Mouse (Mus musculus) liver, embryonic 12.5 days (tissue): Measurements from ENCODE around the gene Bap1. TPM values are rescaled to one million over a fixed set of nuclear protein-coding genes. Genes with fewer than 3 reads are reported as not detected.

Experiments used
- ATAC-seq: fragments of 200-750 bp; cut with Nextera tagmentation; 2 replicates; pipeline ENCODE4 v1.8.0; 2017; ENCODE audit warnings: moderate number of reproducible peaks, mild to moderate bottlenecking, moderate library complexity
- H3K27ac ChIP-seq: fragments of 300-500 bp; sonication (generic); 2 replicates; pipeline ENCODE4 v1.5.1; 2016; ENCODE audit warnings: mild to moderate bottlenecking
- H3K27me3 ChIP-seq: fragments of 300-500 bp; sonication (generic); replicated peaks from 2 replicates; pipeline ENCODE4 v1.6.1; 2016; ENCODE audit warnings: mild to moderate bottlenecking, moderate library complexity
- H3K36me3 ChIP-seq: fragments of 300-500 bp; sonication (generic); 2 replicates; pipeline ENCODE4 v1.6.1; 2016; ENCODE audit warnings: mild to moderate bottlenecking, moderate library complexity
- H3K4me1 ChIP-seq: fragments of 300-500 bp; sonication (generic); 2 replicates; pipeline ENCODE4 v1.6.1; 2016
- H3K4me2 ChIP-seq: fragments of 300-500 bp; sonication (generic); 2 replicates; pipeline ENCODE4 v1.6.1; 2016; ENCODE audit warnings: mild to moderate bottlenecking, moderate library complexity
- H3K4me3 ChIP-seq: fragments of 300-500 bp; sonication (generic); 2 replicates; pipeline ENCODE4 v1.5.1; 2016; ENCODE audit warnings: mild to moderate bottlenecking, moderate library complexity
- H3K9ac ChIP-seq: fragments of 300-500 bp; sonication (generic); 2 replicates; pipeline ENCODE4 v1.6.1; 2016; ENCODE audit warnings: mild to moderate bottlenecking, moderate library complexity
- H3K9me3 ChIP-seq: fragments of 300-500 bp; sonication (generic); replicated peaks from 2 replicates; pipeline ENCODE4 v1.6.1; 2016; ENCODE audit warnings: mild to moderate bottlenecking, moderate library complexity
- WGBS: fragments of 180-500 bp; shearing (Covaris S2); methylation state at CpG from one replicate; pipeline ENCODE4 v1.1.7; 2016; ENCODE audit not compliant: insufficient replicate concordance; 5-methylcytosine and 5-hydroxymethylcytosine counted together
- polyA plus RNA-seq: library from polyadenylated mRNA; unstranded; fragments of >200 nt; fragmentation: Nextera tagmentation; extraction: Ambion mirVana; gene quantifications from 2 replicates; pipeline ENCODE4 v1.2.1, GENCODE M21; 2016

The Bap1 gene
- polyA plus RNA-seq, 1 experiment from 2014 or later = 54.4 TPM

GRCm38 (mm10) chr14:31237101-31237882 is 14.0 kb upstream of the Bap1 start:
- Histone ChIP-seq H3K9me3 (no peaks in the 10 kb centered on the region), H3K36me3 (no peaks in the 10 kb centered on the region), H3K27me3 (peaks cover 18% of the 10 kb centered on the region; the same call in 1 of the 2 replicates), H3K4me2 (no peak overlapping the region), H3K4me1 (peaks cover 15% of the 10 kb centered on the region; the same call in 1 of the 2 replicates), H3K9ac (no peak overlapping the region), H3K27ac (no peak overlapping the region), H3K4me3 (no peak overlapping the region)
- ATAC-seq = no peak
- 75% methylated on average over 7 of the region's 7 CpGs for WGBS

GRCm38 (mm10) chr14:31240528-31240927 is 10.7 kb upstream of the Bap1 start:
- Histone ChIP-seq H3K4me2 (no peak overlapping the region), H3K9ac (no peak overlapping the region), H3K36me3 (no peaks in the 10 kb centered on the region), H3K4me1 (no peaks in the 10 kb centered on the region), H3K4me3 (no peak overlapping the region), H3K27ac (no peak overlapping the region), H3K9me3 (no peaks in the 10 kb centered on the region), H3K27me3 (no peaks in the 10 kb centered on the region)
- 71% methylated on average over 3 of the region's 3 CpGs for WGBS
- ATAC-seq = no peak

- H3K4me1 ChIP-seq = peaks cover 15% of the 10 kb centered on the region
- no peak overlapping the region for H3K27ac ChIP-seq
- 29% methylated on average over 1 of the region's 1 CpGs for WGBS
- no peak overlapping the region for H3K4me2 ChIP-seq
- H3K9me3 ChIP-seq = no peaks in the 10 kb centered on the region
- no peak overlapping the region for H3K4me3 ChIP-seq
- H3K9ac ChIP-seq = no peak overlapping the region
- H3K36me3 ChIP-seq = no peaks in the 10 kb centered on the region
- no peaks in the 10 kb centered on the region for H3K27me3 ChIP-seq
- ATAC-seq = no peak
Measured at GRCm38 (mm10) chr14:31244777-31245176, 6.5 kb upstream of the Bap1 start.

GRCm38 (mm10) chr14:31245946-31246345 is 5.3 kb upstream of the Bap1 start:
- Histone ChIP-seq H3K27ac (no peak overlapping the region), H3K36me3 (no peaks in the 10 kb centered on the region), H3K27me3 (no peaks in the 10 kb centered on the region), H3K9me3 (no peaks in the 10 kb centered on the region), H3K4me1 (peaks cover 22% of the 10 kb centered on the region), H3K4me3 (no peak overlapping the region), H3K9ac (no peak overlapping the region), H3K4me2 (no peak overlapping the region)
- WGBS = 69% methylated on average over 1 of the region's 1 CpGs
- ATAC-seq = no peak

- no peak for ATAC-seq
- H3K36me3 ChIP-seq = peaks cover 10% of the 10 kb centered on the region
- peaks cover 35% of the 10 kb centered on the region for H3K4me1 ChIP-seq
- no peaks in the 10 kb centered on the region for H3K9me3 ChIP-seq
- WGBS = 78% methylated on average over 6 of the region's 6 CpGs
- H3K4me3 ChIP-seq = no peak overlapping the region
- no peaks in the 10 kb centered on the region for H3K27me3 ChIP-seq
- H3K27ac ChIP-seq = no peak overlapping the region
- H3K4me2 ChIP-seq = no peak overlapping the region
- no peak overlapping the region for H3K9ac ChIP-seq
Measured at GRCm38 (mm10) chr14:31248396-31248795, 2.9 kb upstream of the Bap1 start.

- peak overlapping the region; percentile 92 for H3K27ac ChIP-seq
- 15% methylated on average over 38 of the region's 38 CpGs for WGBS
- peaks cover 35% of the 10 kb centered on the region for H3K4me1 ChIP-seq
- peak overlapping the region; percentile 91 for H3K4me2 ChIP-seq
- H3K9me3 ChIP-seq = no peaks in the 10 kb centered on the region
- no peaks in the 10 kb centered on the region for H3K27me3 ChIP-seq
- ATAC-seq = peak; percentile 85
- peaks cover 31% of the 10 kb centered on the region for H3K36me3 ChIP-seq
- peak overlapping the region; percentile 97 for H3K9ac ChIP-seq
- peak overlapping the region; percentile 99 for H3K4me3 ChIP-seq
Measured at GRCm38 (mm10) chr14:31250222-31251083, 797 bp upstream of the Bap1 start.

GRCm38 (mm10) chr14:31251626-31252025 is 376 bp downstream of the Bap1 start:
- H3K4me1 ChIP-seq = peaks cover 35% of the 10 kb centered on the region
- peak overlapping the region; percentile 99 for H3K4me3 ChIP-seq
- H3K36me3 ChIP-seq = peaks cover 42% of the 10 kb centered on the region
- no peaks in the 10 kb centered on the region for H3K9me3 ChIP-seq
- 2% methylated on average over 18 of the region's 18 CpGs for WGBS
- peak overlapping the region; percentile 97 for H3K9ac ChIP-seq
- peak overlapping the region; percentile 92 for H3K27ac ChIP-seq
- no peaks in the 10 kb centered on the region for H3K27me3 ChIP-seq
- ATAC-seq = peak; percentile 21
- H3K4me2 ChIP-seq = peak overlapping the region; percentile 91

GRCm38 (mm10) chr14:31252091-31252490 is 841 bp downstream of the Bap1 start:
- Histone ChIP-seq H3K27me3 (no peaks in the 10 kb centered on the region), H3K27ac (peak overlapping the region; percentile 92), H3K4me3 (peak overlapping the region; percentile 99), H3K9ac (peak overlapping the region; percentile 97), H3K9me3 (no peaks in the 10 kb centered on the region), H3K36me3 (peaks cover 47% of the 10 kb centered on the region), H3K4me2 (peak overlapping the region; percentile 91), H3K4me1 (peaks cover 35% of the 10 kb centered on the region)
- ATAC-seq = no peak
- WGBS = 79% methylated on average over 5 of the region's 5 CpGs

GRCm38 (mm10) chr14:31258476-31259050 is 7.3 kb downstream of the Bap1 start:
- no peak for ATAC-seq
- Histone ChIP-seq H3K9me3 (no peaks in the 10 kb centered on the region), H3K4me2 (peak overlapping the region; percentile 68; the same call in 1 of the 2 replicates), H3K9ac (0 out of 2 replicates have a peak overlapping the region, but pooled peaks have one; percentile 63), H3K4me3 (no peak overlapping the region), H3K4me1 (peaks cover 41% of the 10 kb centered on the region), H3K27ac (peak overlapping the region; percentile 98), H3K27me3 (no peaks in the 10 kb centered on the region), H3K36me3 (peaks cover 93% of the 10 kb centered on the region)
- 91% methylated on average over 14 of the region's 14 CpGs for WGBS

- no peaks in the 10 kb centered on the region for H3K27me3 ChIP-seq
- ATAC-seq = peak; percentile 97
- peak overlapping the region; percentile 63 for H3K9ac ChIP-seq
- WGBS = 22% methylated on average over 4 of the region's 4 CpGs
- no peaks in the 10 kb centered on the region for H3K9me3 ChIP-seq
- peak overlapping the region; percentile 33 for H3K4me3 ChIP-seq
- peaks cover 41% of the 10 kb centered on the region for H3K4me1 ChIP-seq
- H3K36me3 ChIP-seq = peaks cover 74% of the 10 kb centered on the region
- H3K27ac ChIP-seq = peak overlapping the region; percentile 98
- peak overlapping the region; percentile 68 for H3K4me2 ChIP-seq
Measured at GRCm38 (mm10) chr14:31260374-31260773, 9.1 kb downstream of the Bap1 start.

- Histone ChIP-seq H3K4me1 (peaks cover 41% of the 10 kb centered on the region), H3K27me3 (no peaks in the 10 kb centered on the region), H3K4me2 (peak overlapping the region; percentile 68), H3K27ac (peak overlapping the region; percentile 98), H3K9ac (peak overlapping the region; percentile 63), H3K36me3 (peaks cover 69% of the 10 kb centered on the region), H3K9me3 (no peaks in the 10 kb centered on the region), H3K4me3 (peak overlapping the region; percentile 33)
- WGBS = 61% methylated on average over 9 of the region's 9 CpGs
- ATAC-seq = peak; percentile 72
Measured at GRCm38 (mm10) chr14:31260932-31261331, 9.7 kb downstream of the Bap1 start.
